Mouse (Mus musculus): Measurements from ENCODE around the gene Vangl1. TPM values are rescaled to one million over a fixed set of nuclear protein-coding genes. Genes with fewer than 3 reads are reported as not detected.

The Vangl1 gene
- 29.4 and 31.6 TPM in 2 replicates for polyA plus RNA-seq (2014; fragmentation: Nextera tagmentation; extraction: Ambion mirVana)

GRCm38 (mm10) chr3:102203781-102204721, at the start of gene Vangl1:
TSS of gene Vangl1 (minus strand) at chr3:102204693.
- Histone ChIP-seq H3K27me3 (ENCODE audit: control insufficient read depth, insufficient read depth, low read length) (no peaks in the 10 kb centered on the region), H3K4me3 (ENCODE audit: low read depth, low read length) (peak within 1 kb of the TSS; percentile 86), H3K4me2 (peak within 1 kb of the TSS; percentile 70), H3K36me3 (ENCODE audit: control insufficient read depth, insufficient read depth, low read length) (no peaks in the 10 kb centered on the region), H3K27ac (ENCODE audit: low read depth, low read length) (peak within 1 kb of the TSS; percentile 76), H3K4me1 (ENCODE audit: control insufficient read depth, insufficient read depth, low read length) (peaks cover 28% of the 10 kb centered on the region), H3K9ac (ENCODE audit: low read depth, low read length) (peak within 1 kb of the TSS; percentile 91), H3K9me3 (replicated peaks; ENCODE audit: control insufficient read depth, low read length) (no peaks in the 10 kb centered on the region)
- ATAC-seq (replicated peaks; ENCODE audit: insufficient number of reproducible peaks, low FRiP score, low TSS enrichment): peak; percentile 85
- under 1% methylated on average over 80 of the region's 95 CpGs for WGBS (ENCODE audit: insufficient replicate concordance)

DNA sequence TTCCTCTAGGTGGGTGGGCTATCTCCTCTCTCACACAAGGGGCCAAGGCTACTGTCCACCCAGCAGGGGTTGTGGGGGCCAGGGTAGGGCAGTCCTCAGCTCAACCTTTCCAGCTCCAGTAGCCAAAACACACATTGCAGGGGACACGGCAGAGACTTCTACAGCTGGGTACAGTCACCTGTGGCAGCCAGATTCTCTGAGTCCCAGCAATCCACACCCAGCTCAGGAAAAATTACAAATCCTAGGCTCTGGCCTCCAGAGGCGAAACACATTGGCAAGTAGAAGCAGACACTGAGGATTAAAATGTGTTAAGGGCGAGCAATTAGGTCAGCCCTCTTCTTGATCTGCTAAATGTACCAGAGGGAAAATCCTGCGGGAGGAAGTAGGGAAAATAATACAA, 49.1 kb upstream of the Vangl1 start:
- H3K36me3 ChIP-seq (ENCODE audit: control insufficient read depth, insufficient read depth, low read length): no peaks in the 10 kb centered on the region
- no peak overlapping the region for H3K4me3 ChIP-seq (ENCODE audit: low read depth, low read length)
- WGBS (ENCODE audit: insufficient replicate concordance): 58% methylated on average over 4 of the region's 4 CpGs
- H3K4me1 ChIP-seq (ENCODE audit: control insufficient read depth, insufficient read depth, low read length): no peaks in the 10 kb centered on the region
- ATAC-seq (replicated peaks; ENCODE audit: insufficient number of reproducible peaks, low FRiP score, low TSS enrichment): no peak
- no peak overlapping the region for H3K4me2 ChIP-seq
- H3K9me3 ChIP-seq (replicated peaks; ENCODE audit: control insufficient read depth, low read length): no peaks in the 10 kb centered on the region
- H3K27ac ChIP-seq (ENCODE audit: low read depth, low read length): no peak overlapping the region
- H3K27me3 ChIP-seq (ENCODE audit: control insufficient read depth, insufficient read depth, low read length): no peaks in the 10 kb centered on the region
- H3K9ac ChIP-seq (ENCODE audit: low read depth, low read length): no peak overlapping the region

DNA sequence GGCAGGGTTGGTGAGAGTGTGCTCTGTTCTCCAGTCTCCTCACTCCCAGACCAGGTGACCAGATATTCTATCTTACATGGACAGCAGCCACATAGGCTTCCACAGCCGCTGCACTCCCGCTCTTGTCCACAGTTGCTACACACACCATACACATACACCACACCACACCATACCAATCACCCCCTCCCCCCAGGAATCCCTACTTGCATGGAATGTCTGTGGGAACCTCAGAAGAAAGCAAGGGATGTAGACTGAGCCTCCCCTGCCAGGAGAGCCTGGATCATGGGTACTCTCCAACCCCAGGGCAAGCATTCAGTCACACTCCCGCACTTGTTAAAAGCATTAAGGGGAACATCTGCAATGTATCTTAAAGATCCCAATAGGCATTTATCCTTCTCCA, 48.4 kb upstream of the Vangl1 start:
- no peak overlapping the region for H3K4me2 ChIP-seq
- no peaks in the 10 kb centered on the region for H3K27me3 ChIP-seq (ENCODE audit: control insufficient read depth, insufficient read depth, low read length)
- no peaks in the 10 kb centered on the region for H3K9me3 ChIP-seq (replicated peaks; ENCODE audit: control insufficient read depth, low read length)
- 70% methylated on average over 3 of the region's 3 CpGs for WGBS (ENCODE audit: insufficient replicate concordance)
- no peak overlapping the region for H3K27ac ChIP-seq (ENCODE audit: low read depth, low read length)
- no peak overlapping the region for H3K9ac ChIP-seq (ENCODE audit: low read depth, low read length)
- H3K4me1 ChIP-seq (ENCODE audit: control insufficient read depth, insufficient read depth, low read length): no peaks in the 10 kb centered on the region
- H3K36me3 ChIP-seq (ENCODE audit: control insufficient read depth, insufficient read depth, low read length): no peaks in the 10 kb centered on the region
- ATAC-seq (replicated peaks; ENCODE audit: insufficient number of reproducible peaks, low FRiP score, low TSS enrichment): no peak
- no peak overlapping the region for H3K4me3 ChIP-seq (ENCODE audit: low read depth, low read length)

DNA sequence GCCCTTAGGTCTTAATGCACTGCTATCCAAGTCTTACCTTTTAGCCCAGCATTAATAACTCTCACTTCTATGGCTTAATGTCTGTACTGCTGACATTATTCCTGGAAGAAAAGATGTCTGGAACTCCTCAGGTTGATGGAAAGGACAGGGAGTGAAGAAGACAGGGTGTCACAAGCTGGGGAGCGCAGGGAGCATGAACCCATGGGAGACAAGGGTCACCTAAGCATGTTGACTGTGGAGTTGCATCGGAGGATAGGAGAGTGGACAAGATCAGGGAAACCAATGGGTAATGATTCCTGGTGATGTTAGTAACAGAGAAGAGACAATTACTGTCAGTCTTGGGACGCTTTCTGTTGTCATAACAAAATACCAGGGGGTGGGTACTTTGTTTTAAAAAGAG, 46.4 kb upstream of the Vangl1 start:
- no peak overlapping the region for H3K4me2 ChIP-seq

DNA sequence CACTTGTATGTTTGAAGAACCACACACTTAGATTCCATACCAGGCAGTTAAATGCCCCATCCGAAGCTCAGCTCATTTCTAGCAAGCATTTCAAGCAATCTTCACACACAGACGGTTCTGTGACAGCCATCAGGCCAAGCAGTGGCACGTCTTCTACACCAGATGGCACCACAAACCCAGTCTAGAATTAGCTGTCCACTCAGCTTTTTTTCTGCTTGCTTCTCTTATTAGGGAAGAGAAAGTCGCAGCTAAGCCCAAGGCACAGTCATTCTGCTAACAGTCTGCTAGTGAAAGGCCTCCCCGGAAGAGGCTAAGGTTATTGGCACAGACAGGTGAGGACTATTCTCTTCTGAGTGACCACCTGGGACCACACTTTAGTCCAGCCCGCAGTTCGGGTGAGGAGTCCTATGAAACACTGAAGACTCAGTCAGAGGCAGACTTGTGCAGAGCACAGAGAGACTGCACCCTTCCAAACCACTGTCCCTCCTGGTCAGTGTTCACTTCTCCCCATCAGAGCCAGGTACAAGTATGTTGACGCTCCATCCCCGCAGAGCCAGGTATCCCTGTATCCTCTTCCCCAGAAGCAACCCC, 45.0 kb upstream of the Vangl1 start:
- Histone ChIP-seq H3K9me3 (replicated peaks; ENCODE audit: control insufficient read depth, low read length) (no peaks in the 10 kb centered on the region), H3K27me3 (ENCODE audit: control insufficient read depth, insufficient read depth, low read length) (no peaks in the 10 kb centered on the region), H3K36me3 (ENCODE audit: control insufficient read depth, insufficient read depth, low read length) (no peaks in the 10 kb centered on the region), H3K4me3 (ENCODE audit: low read depth, low read length) (no peak overlapping the region), H3K9ac (ENCODE audit: low read depth, low read length) (no peak overlapping the region), H3K27ac (ENCODE audit: low read depth, low read length) (no peak overlapping the region), H3K4me2 (no peak overlapping the region), H3K4me1 (ENCODE audit: control insufficient read depth, insufficient read depth, low read length) (no peaks in the 10 kb centered on the region)
- 55% methylated on average over 9 of the region's 9 CpGs for WGBS (ENCODE audit: insufficient replicate concordance)
- no peak for ATAC-seq (replicated peaks; ENCODE audit: insufficient number of reproducible peaks, low FRiP score, low TSS enrichment)

More for the DNA sequence above, 46.4 kb upstream of the Vangl1 start:
- ATAC-seq (replicated peaks; ENCODE audit: insufficient number of reproducible peaks, low FRiP score, low TSS enrichment): no peak
- no peaks in the 10 kb centered on the region for H3K36me3 ChIP-seq (ENCODE audit: control insufficient read depth, insufficient read depth, low read length)
- no peaks in the 10 kb centered on the region for H3K9me3 ChIP-seq (replicated peaks; ENCODE audit: control insufficient read depth, low read length)
- no peaks in the 10 kb centered on the region for H3K4me1 ChIP-seq (ENCODE audit: control insufficient read depth, insufficient read depth, low read length)
- no peak overlapping the region for H3K4me3 ChIP-seq (ENCODE audit: low read depth, low read length)
- no peaks in the 10 kb centered on the region for H3K27me3 ChIP-seq (ENCODE audit: control insufficient read depth, insufficient read depth, low read length)
- WGBS (ENCODE audit: insufficient replicate concordance): 88% methylated on average over 3 of the region's 3 CpGs
- H3K9ac ChIP-seq (ENCODE audit: low read depth, low read length): no peak overlapping the region
- no peak overlapping the region for H3K27ac ChIP-seq (ENCODE audit: low read depth, low read length)

DNA sequence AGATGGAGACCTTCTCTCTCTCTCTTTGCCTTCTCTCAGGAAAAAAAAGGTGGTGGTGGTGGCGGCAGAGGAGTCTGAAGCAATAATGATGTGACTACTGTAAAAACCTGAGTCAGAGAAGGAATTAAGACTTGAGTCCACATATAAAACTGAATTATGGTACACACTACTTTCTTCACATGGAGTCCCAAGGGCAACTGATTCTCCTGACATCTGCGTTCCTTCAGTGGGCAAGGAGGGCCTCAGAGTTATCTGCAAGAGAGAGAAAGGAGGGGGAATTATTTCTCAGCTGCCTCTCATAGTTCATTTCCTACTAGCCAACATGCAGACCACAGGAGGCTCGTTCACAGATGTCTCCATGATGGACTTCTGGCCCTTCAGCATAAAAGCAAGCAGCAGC, 40.1 kb upstream of the Vangl1 start:
- 76% methylated on average over 3 of the region's 3 CpGs for WGBS (ENCODE audit: insufficient replicate concordance)
- Histone ChIP-seq H3K4me2 (no peak overlapping the region), H3K27ac (ENCODE audit: low read depth, low read length) (no peak overlapping the region), H3K9ac (ENCODE audit: low read depth, low read length) (no peak overlapping the region), H3K27me3 (ENCODE audit: control insufficient read depth, insufficient read depth, low read length) (no peaks in the 10 kb centered on the region), H3K36me3 (ENCODE audit: control insufficient read depth, insufficient read depth, low read length) (no peaks in the 10 kb centered on the region), H3K9me3 (replicated peaks; ENCODE audit: control insufficient read depth, low read length) (no peaks in the 10 kb centered on the region), H3K4me1 (ENCODE audit: control insufficient read depth, insufficient read depth, low read length) (no peaks in the 10 kb centered on the region), H3K4me3 (ENCODE audit: low read depth, low read length) (no peak overlapping the region)
- no peak for ATAC-seq (replicated peaks; ENCODE audit: insufficient number of reproducible peaks, low FRiP score, low TSS enrichment)

DNA sequence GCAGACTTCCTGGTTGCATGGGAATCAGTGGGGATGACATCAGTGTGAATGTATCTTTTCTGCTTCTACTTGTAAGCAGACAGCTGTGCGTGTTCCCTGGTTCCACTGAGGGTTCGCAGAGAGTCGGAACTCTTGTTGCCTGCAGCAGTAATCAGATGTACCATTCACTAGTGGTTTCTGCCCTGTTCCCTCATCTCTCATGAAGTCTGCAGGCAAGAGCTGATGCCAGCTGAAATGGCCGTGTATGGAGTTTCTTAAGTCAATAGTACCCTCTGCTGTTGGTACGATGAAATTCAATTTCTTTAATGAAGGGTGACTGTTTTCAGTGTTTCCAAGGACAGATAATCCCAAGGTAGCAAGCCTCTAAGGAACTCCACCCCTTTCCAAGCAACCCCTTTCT, 38.4 kb upstream of the Vangl1 start:
- no peak for ATAC-seq (replicated peaks; ENCODE audit: insufficient number of reproducible peaks, low FRiP score, low TSS enrichment)
- no peaks in the 10 kb centered on the region for H3K27me3 ChIP-seq (ENCODE audit: control insufficient read depth, insufficient read depth, low read length)
- H3K4me3 ChIP-seq (ENCODE audit: low read depth, low read length): no peak overlapping the region
- no peak overlapping the region for H3K27ac ChIP-seq (ENCODE audit: low read depth, low read length)
- no peaks in the 10 kb centered on the region for H3K4me1 ChIP-seq (ENCODE audit: control insufficient read depth, insufficient read depth, low read length)
- H3K4me2 ChIP-seq: no peak overlapping the region
- H3K9ac ChIP-seq (ENCODE audit: low read depth, low read length): no peak overlapping the region
- WGBS (ENCODE audit: insufficient replicate concordance): 41% methylated on average over 5 of the region's 5 CpGs
- no peaks in the 10 kb centered on the region for H3K36me3 ChIP-seq (ENCODE audit: control insufficient read depth, insufficient read depth, low read length)
- peaks cover 6% of the 10 kb centered on the region for H3K9me3 ChIP-seq (replicated peaks; ENCODE audit: control insufficient read depth, low read length)

DNA sequence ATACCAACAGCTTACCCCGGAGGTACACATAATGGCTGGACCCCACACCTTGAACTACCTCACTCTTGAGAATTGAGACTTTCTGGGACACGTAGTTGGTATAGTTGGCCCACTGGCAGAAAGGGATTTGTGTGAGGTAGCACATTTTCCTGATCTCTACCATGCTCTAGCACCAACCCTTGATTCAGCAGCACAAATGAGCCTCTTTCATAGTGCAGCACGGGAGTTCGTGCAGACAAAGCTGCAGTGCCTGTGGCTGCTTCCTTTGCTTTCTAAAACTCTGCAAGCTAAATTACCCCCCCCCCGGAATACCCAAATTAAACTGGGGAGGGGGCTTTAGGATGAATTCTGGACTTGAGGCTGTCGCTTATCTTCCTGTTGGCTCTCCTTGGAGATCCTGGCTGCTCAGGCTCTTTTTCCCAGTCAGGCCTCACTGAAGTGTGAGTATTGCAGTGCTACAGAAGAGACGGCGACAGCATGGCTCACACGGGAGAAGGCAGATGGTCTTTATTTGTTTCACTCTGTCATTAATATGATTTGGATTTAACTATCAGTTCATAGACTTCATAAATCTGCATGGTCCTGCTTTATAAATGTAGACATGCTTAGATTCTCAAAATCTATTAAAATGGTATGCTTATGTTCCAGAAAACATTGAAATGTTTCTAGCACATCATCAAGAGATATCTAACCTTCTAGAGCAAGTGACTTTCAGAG, 27.1 kb upstream of the Vangl1 start:
- H3K4me1 ChIP-seq (ENCODE audit: control insufficient read depth, insufficient read depth, low read length): no peaks in the 10 kb centered on the region
- no peak overlapping the region for H3K4me3 ChIP-seq (ENCODE audit: low read depth, low read length)
- H3K27ac ChIP-seq (ENCODE audit: low read depth, low read length): no peak overlapping the region
- no peak overlapping the region for H3K9ac ChIP-seq (ENCODE audit: low read depth, low read length)
- no peak for ATAC-seq (replicated peaks; ENCODE audit: insufficient number of reproducible peaks, low FRiP score, low TSS enrichment)
- 80% methylated on average over 9 of the region's 9 CpGs for WGBS (ENCODE audit: insufficient replicate concordance)
- H3K36me3 ChIP-seq (ENCODE audit: control insufficient read depth, insufficient read depth, low read length): no peaks in the 10 kb centered on the region
- no peaks in the 10 kb centered on the region; the same call in 1 of the 2 replicates for H3K9me3 ChIP-seq (replicated peaks; ENCODE audit: control insufficient read depth, low read length)
- H3K27me3 ChIP-seq (ENCODE audit: control insufficient read depth, insufficient read depth, low read length): no peaks in the 10 kb centered on the region
- H3K4me2 ChIP-seq: no peak overlapping the region
